Mouse (Mus musculus) midbrain, embryonic 11.5 days (tissue): ENCODE measurements around the gene Klf12. TPM values are rescaled to one million over a fixed set of nuclear protein-coding genes. Genes with fewer than 3 reads are reported as not detected.

Experiments used
- ATAC-seq: fragments of 200-750 bp; cut with Nextera tagmentation; 2 replicates; pipeline ENCODE4 v1.8.0; 2017; ENCODE audit warnings: moderate TSS enrichment, moderate library complexity; ENCODE audit not compliant: low FRiP score
- DNase-seq: peaks from one replicate; pipeline ENCODE4 v3.0.0; 2015; ENCODE audit warnings: low spot score; ENCODE audit errors: missing footprints
- H3K27ac ChIP-seq: fragments of 300-500 bp; sonication (generic); 2 replicates; pipeline ENCODE4 v1.5.1; 2014; ENCODE audit warnings: low read depth, low read length
- H3K27me3 ChIP-seq: fragments of 300-500 bp; sonication (generic); 2 replicates; pipeline ENCODE4 v1.6.1; 2014; ENCODE audit warnings: mild to moderate bottlenecking, low read length, moderate library complexity, mixed read lengths; ENCODE audit not compliant: control insufficient read depth, insufficient read depth
- H3K36me3 ChIP-seq: fragments of 300-500 bp; sonication (generic); 2 replicates; pipeline ENCODE4 v1.6.1; 2014; ENCODE audit warnings: mild to moderate bottlenecking, low read length, moderate library complexity, mixed read lengths; ENCODE audit not compliant: control insufficient read depth, insufficient read depth
- H3K4me1 ChIP-seq: fragments of 300-500 bp; sonication (generic); 2 replicates; pipeline ENCODE4 v1.6.1; 2014; ENCODE audit warnings: low read length; ENCODE audit not compliant: control insufficient read depth, insufficient read depth
- H3K4me2 ChIP-seq: fragments of 300-500 bp; sonication (generic); 2 replicates; pipeline ENCODE4 v1.6.1; 2014; ENCODE audit warnings: mild to moderate bottlenecking, moderate library complexity
- H3K4me3 ChIP-seq: fragments of 300-500 bp; sonication (generic); 2 replicates; pipeline ENCODE4 v1.5.1; 2014; ENCODE audit warnings: low read depth, low read length
- H3K9ac ChIP-seq: fragments of 300-500 bp; sonication (generic); 2 replicates; pipeline ENCODE4 v1.6.1; 2014; ENCODE audit warnings: low read length
- H3K9me3 ChIP-seq: fragments of 300-500 bp; sonication (generic); 2 replicates; pipeline ENCODE4 v1.6.1; 2016; ENCODE audit warnings: low read length; ENCODE audit not compliant: control insufficient read depth
- WGBS: fragments of 180-500 bp; shearing (Covaris S2); extraction: QIAGEN DNeasy Blood & Tissue Kit; methylation state at CpG from one replicate; pipeline ENCODE4 v1.1.7; 2014; 5-methylcytosine and 5-hydroxymethylcytosine counted together
- polyA plus RNA-seq: library from polyadenylated mRNA; unstranded; fragments of >200 nt; fragmentation: Nextera tagmentation; extraction: Ambion mirVana; gene quantifications from 2 replicates; pipeline ENCODE4 v1.2.1, GENCODE M21; 2014

Gene Klf12
- polyA plus RNA-seq, 1 experiment from 2014 or later, result 27.7 TPM

GRCm38 (mm10) chr14:100103818-100104217 is 180.7 kb downstream of the Klf12 start:
- no peaks in the 10 kb centered on the region for H3K9me3 ChIP-seq
- 0 out of 2 replicates have a peak, but pooled peaks cover 3% of the 10 kb centered on the region for H3K36me3 ChIP-seq
- peaks cover 5% of the 10 kb centered on the region; the same call in 1 of the 2 replicates for H3K4me1 ChIP-seq
- H3K27me3 ChIP-seq, result no peaks in the 10 kb centered on the region
- H3K4me3 ChIP-seq, result no peak overlapping the region
- no peak overlapping the region for H3K9ac ChIP-seq
- DNase-seq, result no peak
- no peak overlapping the region for H3K27ac ChIP-seq
- H3K4me2 ChIP-seq, result no peak overlapping the region
- 56% methylated on average over 6 of the region's 6 CpGs for WGBS
- ATAC-seq, result peak; percentile 49; the same call in 1 of the 2 replicates

- 65% methylated on average over 10 of the region's 10 CpGs for WGBS
- no peaks in the 10 kb centered on the region for H3K27me3 ChIP-seq
- no peak overlapping the region for H3K9ac ChIP-seq
- no peak overlapping the region for H3K4me2 ChIP-seq
- no peak overlapping the region for H3K27ac ChIP-seq
- peak; percentile 78 for DNase-seq
- H3K9me3 ChIP-seq, result no peaks in the 10 kb centered on the region
- H3K36me3 ChIP-seq, result no peaks in the 10 kb centered on the region
- no peak overlapping the region for H3K4me3 ChIP-seq
- H3K4me1 ChIP-seq, result peaks cover 2% of the 10 kb centered on the region; the same call in 1 of the 2 replicates
- no peak for ATAC-seq
Observed at GRCm38 (mm10) chr14:100097208-100098189, 187.0 kb downstream of the Klf12 start.

DNA sequence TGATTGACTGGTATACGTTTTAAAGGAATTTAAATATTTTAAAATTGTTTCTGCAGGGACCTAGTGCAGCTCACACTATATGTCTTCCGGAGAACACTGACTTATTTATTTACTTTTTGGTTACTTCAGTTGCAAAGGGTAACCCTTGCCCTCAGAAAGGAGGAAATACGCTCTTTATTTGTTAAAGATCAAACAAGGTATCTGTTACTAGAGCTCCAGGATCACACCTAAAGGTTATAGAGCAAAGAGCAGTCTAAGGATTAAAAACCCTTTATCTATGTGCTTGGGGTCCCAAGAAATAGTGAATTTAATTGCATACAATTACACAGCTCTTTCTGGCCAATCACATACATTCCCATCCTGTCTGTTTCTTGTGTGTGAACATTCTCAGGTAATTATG is 188.7 kb downstream of the Klf12 start:
- no peak overlapping the region for H3K9ac ChIP-seq
- ATAC-seq, result no peak
- H3K27me3 ChIP-seq, result no peaks in the 10 kb centered on the region
- H3K9me3 ChIP-seq, result no peaks in the 10 kb centered on the region
- WGBS, result 77% methylated on average over 3 of the region's 3 CpGs
- no peak overlapping the region for H3K27ac ChIP-seq
- DNase-seq, result peak; percentile 74
- peaks cover 2% of the 10 kb centered on the region; the same call in 1 of the 2 replicates for H3K4me1 ChIP-seq
- H3K4me3 ChIP-seq, result no peak overlapping the region
- H3K36me3 ChIP-seq, result no peaks in the 10 kb centered on the region
- H3K4me2 ChIP-seq, result no peak overlapping the region

GRCm38 (mm10) chr14:100090517-100090916 is 194.0 kb downstream of the Klf12 start:
- no peak for ATAC-seq
- H3K27me3 ChIP-seq, result no peaks in the 10 kb centered on the region
- WGBS, result 86% methylated on average over 1 of the region's 1 CpGs

GRCm38 (mm10) chr14:100079620-100080019 is 204.9 kb downstream of the Klf12 start:
- Histone ChIP-seq H3K36me3 (no peaks in the 10 kb centered on the region), H3K4me3 (no peak overlapping the region), H3K9ac (no peak overlapping the region), H3K27me3 (no peaks in the 10 kb centered on the region), H3K9me3 (no peaks in the 10 kb centered on the region), H3K4me1 (no peaks in the 10 kb centered on the region), H3K4me2 (no peak overlapping the region), H3K27ac (no peak overlapping the region)
- ATAC-seq (no peak), DNase-seq (no peak)
- WGBS, result 64% methylated on average over 4 of the region's 4 CpGs

More at GRCm38 (mm10) chr14:100090517-100090916, 194.0 kb downstream of the Klf12 start:
- H3K4me2 ChIP-seq, result no peak overlapping the region
- H3K4me1 ChIP-seq, result no peaks in the 10 kb centered on the region
- DNase-seq, result no peak
- no peak overlapping the region for H3K9ac ChIP-seq
- H3K9me3 ChIP-seq, result no peaks in the 10 kb centered on the region
- H3K4me3 ChIP-seq, result no peak overlapping the region
- H3K27ac ChIP-seq, result no peak overlapping the region
- H3K36me3 ChIP-seq, result no peaks in the 10 kb centered on the region

GRCm38 (mm10) chr14:100072431-100073195 is 211.9 kb downstream of the Klf12 start:
- H3K9ac ChIP-seq, result no peak overlapping the region
- ATAC-seq (no peak), DNase-seq (peak; percentile 75)
- no peaks in the 10 kb centered on the region for H3K4me1 ChIP-seq
- no peak overlapping the region for H3K27ac ChIP-seq
- H3K4me3 ChIP-seq, result no peak overlapping the region
- WGBS, result 79% methylated on average over 12 of the region's 12 CpGs
- no peaks in the 10 kb centered on the region for H3K9me3 ChIP-seq
- no peak overlapping the region for H3K4me2 ChIP-seq
- H3K36me3 ChIP-seq, result no peaks in the 10 kb centered on the region
- no peaks in the 10 kb centered on the region for H3K27me3 ChIP-seq

DNA sequence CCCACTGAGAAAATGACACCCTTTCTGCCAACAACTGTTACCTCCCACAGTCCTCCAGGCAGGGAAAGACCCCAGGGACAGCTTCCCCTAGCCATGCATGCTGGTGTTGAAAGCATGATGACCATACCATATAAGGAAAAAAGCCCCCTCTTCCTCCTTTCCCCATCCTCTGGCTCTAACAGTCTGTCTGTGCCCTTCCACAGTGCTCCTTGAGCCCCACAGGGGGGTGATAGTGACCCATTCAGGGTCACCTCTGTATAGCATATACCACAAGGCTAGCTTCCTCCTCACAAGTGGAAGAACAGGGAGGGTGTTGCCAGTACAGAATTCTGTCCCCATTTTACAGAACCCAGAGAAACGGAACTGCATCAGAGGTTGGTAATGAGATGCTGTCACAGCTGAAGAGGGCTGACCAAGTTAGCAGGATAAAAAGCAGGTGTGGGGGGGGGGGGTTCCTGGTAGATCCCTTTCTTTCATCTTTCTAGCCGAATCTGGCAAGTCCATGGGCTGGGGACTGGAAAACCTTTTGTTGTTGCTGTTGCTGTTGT is 214.9 kb downstream of the Klf12 start:
- peak; percentile 59 for DNase-seq
- 48% methylated on average over 2 of the region's 2 CpGs for WGBS

DNA sequence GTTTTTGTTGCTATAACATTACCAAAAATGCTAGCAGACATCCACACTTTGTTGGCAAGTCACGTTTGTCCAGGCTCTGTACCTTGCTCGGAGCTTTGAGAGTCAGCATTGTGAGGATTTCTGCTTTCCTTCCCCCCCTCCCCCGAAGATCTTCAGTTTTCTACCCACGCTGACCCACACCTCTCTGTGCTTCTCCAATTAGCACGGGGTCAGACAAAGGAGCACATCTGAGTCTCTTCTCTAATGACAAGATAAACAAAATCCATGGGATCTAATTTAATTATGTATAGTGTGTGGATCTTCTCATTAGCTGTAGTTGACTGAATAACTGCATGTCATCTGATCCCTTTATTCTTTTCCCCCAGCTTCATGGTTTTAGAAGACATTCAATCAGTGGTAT is 215.8 kb downstream of the Klf12 start:
- ATAC-seq (peak; percentile 48; the same call in 1 of the 2 replicates), DNase-seq (peak; percentile 54)
- Histone ChIP-seq H3K4me1 (no peaks in the 10 kb centered on the region), H3K4me2 (no peak overlapping the region), H3K27me3 (no peaks in the 10 kb centered on the region), H3K9ac (no peak overlapping the region), H3K4me3 (no peak overlapping the region), H3K27ac (no peak overlapping the region), H3K36me3 (no peaks in the 10 kb centered on the region), H3K9me3 (no peaks in the 10 kb centered on the region)
- 46% methylated on average over 5 of the region's 5 CpGs for WGBS

More for the DNA sequence above, 214.9 kb downstream of the Klf12 start:
- no peak overlapping the region for H3K9ac ChIP-seq
- H3K4me1 ChIP-seq, result no peaks in the 10 kb centered on the region
- ATAC-seq, result no peak
- no peaks in the 10 kb centered on the region for H3K27me3 ChIP-seq
- no peaks in the 10 kb centered on the region for H3K9me3 ChIP-seq
- H3K4me3 ChIP-seq, result no peak overlapping the region
- H3K4me2 ChIP-seq, result no peak overlapping the region
- H3K27ac ChIP-seq, result no peak overlapping the region
- H3K36me3 ChIP-seq, result no peaks in the 10 kb centered on the region
